Mouse (Mus musculus): ENCODE results near the gene Abhd4. TPM values are rescaled to one million over a fixed set of nuclear protein-coding genes. Genes with fewer than 3 reads are reported as not detected.
"Not testable (repeated sequence)": the region's sequence is repeated elsewhere in the genome, so short reads cannot be mapped to it uniquely, and the experiment has no call there.

The Abhd4 gene
- polyA plus RNA-seq, 1 experiment from 2014 or later: 46.3 TPM

GRCm38 (mm10) chr14:54224064-54224417, 29.9 kb upstream of the Abhd4 start:
- 90% methylated on average over 5 of the region's 5 CpGs for WGBS
- no peak for ATAC-seq (ENCODE audit: low FRiP score)
- no peak overlapping the region for H3K4me2 ChIP-seq
- no peak overlapping the region for H3K4me3 ChIP-seq (replicated peaks)
- no peak overlapping the region for H3K27ac ChIP-seq
- no peak overlapping the region for H3K9ac ChIP-seq
- peaks cover 15% of the 10 kb centered on the region for H3K4me1 ChIP-seq
- H3K27me3 ChIP-seq: peaks cover 3% of the 10 kb centered on the region; the same call in 1 of the 2 replicates
- no peaks in the 10 kb centered on the region for H3K36me3 ChIP-seq (replicated peaks)
- H3K9me3 ChIP-seq: no peaks in the 10 kb centered on the region

GRCm38 (mm10) chr14:54224484-54225467, 29.2 kb upstream of the Abhd4 start:
- Histone ChIP-seq H3K27me3 (peaks cover 3% of the 10 kb centered on the region; the same call in 1 of the 2 replicates), H3K36me3 (replicated peaks) (no peaks in the 10 kb centered on the region), H3K9ac (no peak overlapping the region), H3K4me2 (no peak overlapping the region), H3K4me1 (peaks cover 19% of the 10 kb centered on the region), H3K4me3 (replicated peaks) (no peak overlapping the region), H3K9me3 (no peaks in the 10 kb centered on the region), H3K27ac (no peak overlapping the region)
- 54% methylated on average over 16 of the region's 16 CpGs for WGBS
- no peak for ATAC-seq (ENCODE audit: low FRiP score)

GRCm38 (mm10) chr14:54225725-54226124, 28.3 kb upstream of the Abhd4 start:
- no peak overlapping the region for H3K27ac ChIP-seq
- no peak overlapping the region for H3K4me2 ChIP-seq
- no peak for ATAC-seq (ENCODE audit: low FRiP score)
- 87% methylated on average over 11 of the region's 11 CpGs for WGBS
- no peaks in the 10 kb centered on the region for H3K9me3 ChIP-seq
- H3K4me1 ChIP-seq: peaks cover 19% of the 10 kb centered on the region
- H3K27me3 ChIP-seq: peaks cover 3% of the 10 kb centered on the region; the same call in 1 of the 2 replicates
- no peak overlapping the region for H3K4me3 ChIP-seq (replicated peaks)
- H3K9ac ChIP-seq: no peak overlapping the region
- H3K36me3 ChIP-seq (replicated peaks): no peaks in the 10 kb centered on the region

- H3K36me3 ChIP-seq (replicated peaks): no peaks in the 10 kb centered on the region
- H3K4me1 ChIP-seq: peaks cover 22% of the 10 kb centered on the region
- WGBS: 57% methylated on average over 16 of the region's 16 CpGs
- no peak overlapping the region for H3K27ac ChIP-seq
- H3K9me3 ChIP-seq: no peaks in the 10 kb centered on the region
- no peak overlapping the region; the same call in 1 of the 2 replicates for H3K4me2 ChIP-seq
- H3K27me3 ChIP-seq: peaks cover 3% of the 10 kb centered on the region; the same call in 1 of the 2 replicates
- 0 out of 2 replicates have a peak, but pooled peaks have one; percentile 9 for ATAC-seq (ENCODE audit: low FRiP score)
- H3K4me3 ChIP-seq (replicated peaks): no peak overlapping the region
- no peak overlapping the region for H3K9ac ChIP-seq
Observed at GRCm38 (mm10) chr14:54226911-54227811, 26.8 kb upstream of the Abhd4 start.

GRCm38 (mm10) chr14:54227911-54228451, 26.0 kb upstream of the Abhd4 start:
- peak overlapping the region; percentile 34 for H3K4me3 ChIP-seq (replicated peaks)
- peak overlapping the region; percentile 44 for H3K9ac ChIP-seq
- WGBS: 2% methylated on average over 10 of the region's 10 CpGs
- H3K27ac ChIP-seq: peak overlapping the region; percentile 80
- H3K9me3 ChIP-seq: no peaks in the 10 kb centered on the region
- peaks cover 3% of the 10 kb centered on the region; the same call in 1 of the 2 replicates for H3K27me3 ChIP-seq
- peak; percentile 67 for ATAC-seq (ENCODE audit: low FRiP score)
- H3K4me1 ChIP-seq: peaks cover 28% of the 10 kb centered on the region
- H3K4me2 ChIP-seq: peak overlapping the region; percentile 62
- H3K36me3 ChIP-seq (replicated peaks): no peaks in the 10 kb centered on the region

- Histone ChIP-seq H3K27ac (peak overlapping the region; percentile 80), H3K4me1 (peaks cover 28% of the 10 kb centered on the region), H3K9me3 (no peaks in the 10 kb centered on the region), H3K36me3 (replicated peaks) (no peaks in the 10 kb centered on the region), H3K9ac (peak overlapping the region; percentile 44), H3K4me2 (peak overlapping the region; percentile 62), H3K27me3 (peaks cover 3% of the 10 kb centered on the region; the same call in 1 of the 2 replicates), H3K4me3 (replicated peaks) (peak overlapping the region; percentile 34)
- 8% methylated on average over 7 of the region's 7 CpGs for WGBS
- peak; percentile 27 for ATAC-seq (ENCODE audit: low FRiP score)
Observed at GRCm38 (mm10) chr14:54228501-54228900, 25.5 kb upstream of the Abhd4 start.

- Histone ChIP-seq H3K36me3 (replicated peaks) (0 out of 2 replicates have a peak, but pooled peaks cover 3% of the 10 kb centered on the region), H3K27ac (peak overlapping the region; percentile 80), H3K4me1 (peaks cover 31% of the 10 kb centered on the region), H3K4me2 (peak overlapping the region; percentile 62), H3K9me3 (no peaks in the 10 kb centered on the region), H3K9ac (peak overlapping the region; percentile 44; the same call in 1 of the 2 replicates), H3K27me3 (peaks cover 3% of the 10 kb centered on the region; the same call in 1 of the 2 replicates), H3K4me3 (replicated peaks) (peak overlapping the region; percentile 34)
- ATAC-seq (ENCODE audit: low FRiP score): peak; percentile 62
- 3% methylated on average over 25 of the region's 25 CpGs for WGBS
Observed at GRCm38 (mm10) chr14:54228933-54229713, 24.9 kb upstream of the Abhd4 start.

- H3K36me3 ChIP-seq (replicated peaks); H3K4me2 ChIP-seq; H3K9ac ChIP-seq; ATAC-seq (ENCODE audit: low FRiP score); H3K4me3 ChIP-seq (replicated peaks); H3K27me3 ChIP-seq; H3K27ac ChIP-seq; H3K9me3 ChIP-seq: not testable (repeated sequence)
- WGBS: 83% methylated on average over 3 of the region's 4 CpGs
- peaks cover 33% of the 10 kb centered on the region for H3K4me1 ChIP-seq
Observed at GRCm38 (mm10) chr14:54229849-54230248, 24.1 kb upstream of the Abhd4 start.

GRCm38 (mm10) chr14:54230638-54231150, 23.3 kb upstream of the Abhd4 start:
- WGBS: 87% methylated on average over 14 of the region's 14 CpGs
- ATAC-seq (ENCODE audit: low FRiP score): no peak

GRCm38 (mm10) chr14:54231176-54231956, 22.6 kb upstream of the Abhd4 start:
- no peak for ATAC-seq (ENCODE audit: low FRiP score)
- peaks cover 18% of the 10 kb centered on the region for H3K36me3 ChIP-seq (replicated peaks)
- 0 out of 2 replicates have a peak, but pooled peaks cover 3% of the 10 kb centered on the region for H3K27me3 ChIP-seq
- H3K4me1 ChIP-seq: peaks cover 29% of the 10 kb centered on the region
- H3K4me2 ChIP-seq: no peak overlapping the region
- WGBS: 89% methylated on average over 21 of the region's 21 CpGs
- no peak overlapping the region for H3K9ac ChIP-seq
- H3K27ac ChIP-seq: no peak overlapping the region
- H3K9me3 ChIP-seq: no peaks in the 10 kb centered on the region
- no peak overlapping the region for H3K4me3 ChIP-seq (replicated peaks)

More at GRCm38 (mm10) chr14:54230638-54231150, 23.3 kb upstream of the Abhd4 start:
- no peaks in the 10 kb centered on the region for H3K9me3 ChIP-seq
- H3K27ac ChIP-seq: no peak overlapping the region
- H3K27me3 ChIP-seq: peaks cover 3% of the 10 kb centered on the region; the same call in 1 of the 2 replicates
- peaks cover 17% of the 10 kb centered on the region for H3K36me3 ChIP-seq (replicated peaks)
- no peak overlapping the region for H3K9ac ChIP-seq
- no peak overlapping the region for H3K4me3 ChIP-seq (replicated peaks)
- peaks cover 29% of the 10 kb centered on the region for H3K4me1 ChIP-seq
- no peak overlapping the region for H3K4me2 ChIP-seq
